10 mouse cellular contexts compared by ENCODE assay signal in genomic region chr11:108061571-108062479, GRCm38 (mm10).
DNase-seq lines count a peak whose midpoint lies in the region; TF ChIP-seq lines count a peak whose summit lies in the region.
"Had no signal": no experiment of that assay in that cellular context is flagged by ENCODE, and none has a peak within 500 bp of the region (broad histone marks: within the 10 kb centered on the region; RNA-seq: fewer than 3 reads in every experiment).

No protein-coding gene starts in this region.

- 89% methylated on average over 17 of the region's 17 CpGs for WGBS in embryonic facial prominence, embryonic 10.5 days

- DNase-seq in cerebellum, postnatal 10 days = peak; percentile 21 to 32
- DNase-seq in cerebellum, postnatal 4 days (ENCODE audit: low spot score in 2 of 2) = no peak
- DNase-seq in layer of hippocampus, adult 2 months (ENCODE audit: low spot score in 2 of 2) = peak; percentile 48 to 63
- no peak for DNase-seq in layer of hippocampus, postnatal 25 days (ENCODE audit: extremely low spot score in 1 of 2, low spot score in 1 of 2)
- DNase-seq in heart, adult 8-10 months (ENCODE audit: low spot score) = peak; percentile 62
- peak; percentile 41 for DNase-seq in lung, postnatal 14 days
- no peak for DNase-seq in embryonic facial prominence, embryonic 10.5 days (ENCODE audit: low spot score)
- no peak for DNase-seq in thymus, postnatal 25 days

- peak overlapping the region; percentile 88 for H3K27ac ChIP-seq in layer of hippocampus, adult 2 months
- no peak overlapping the region for H3K27ac ChIP-seq in embryonic facial prominence, embryonic 10.5 days (replicated peaks)
- H3K27ac ChIP-seq: heart, embryonic 15.5 days; limb, embryonic 10.5 days had no signal

- peaks cover 2% of the 10 kb centered on the region; the same call in 1 of the 2 replicates for H3K4me1 ChIP-seq in embryonic facial prominence, embryonic 10.5 days
- H3K4me1 ChIP-seq: limb, embryonic 10.5 days had no signal

- no peak overlapping the region for H3K4me3 ChIP-seq in layer of hippocampus, adult 2 months
- H3K4me3 ChIP-seq in embryonic facial prominence, embryonic 10.5 days = no peak overlapping the region
- H3K4me3 ChIP-seq: heart, embryonic 15.5 days; limb, embryonic 10.5 days had no signal

- TF ChIP-seq CTCF in layer of hippocampus, adult 2 months (conservative IDR thresholded peaks at IDR 0.05) = peak; percentile 30; the same call in 1 of the 2 replicates

- H3K9me3 ChIP-seq in embryonic facial prominence, embryonic 10.5 days = no peaks in the 10 kb centered on the region
- H3K9me3 ChIP-seq: heart, embryonic 15.5 days; limb, embryonic 10.5 days had no signal

- H3K36me3 ChIP-seq in embryonic facial prominence, embryonic 10.5 days (replicated peaks) = no peaks in the 10 kb centered on the region
- H3K36me3 ChIP-seq: limb, embryonic 10.5 days had no signal

- no peaks in the 10 kb centered on the region for H3K27me3 ChIP-seq in embryonic facial prominence, embryonic 10.5 days (replicated peaks; ENCODE audit: low read depth, poor library complexity, severe bottlenecking)
- H3K27me3 ChIP-seq: heart, embryonic 15.5 days had no signal

Comparison
In these comparisons a context has a peak if more than half of its experiments do, and no peak if none do; other contexts are left out.
1. DNase-seq: peak in cerebellum, postnatal 10 days (2 of 2), layer of hippocampus, adult 2 months (2 of 2), heart, adult 8-10 months (single experiment) and lung, postnatal 14 days (single experiment); none in cerebellum, postnatal 4 days (0 of 2), layer of hippocampus, postnatal 25 days (0 of 2), embryonic facial prominence, embryonic 10.5 days (single experiment) and thymus, postnatal 25 days (single experiment).